Mouse (Mus musculus) forebrain, embryonic 13.5 days (tissue): ENCODE data around the gene 1700123L14Rik. TPM values are rescaled to one million over a fixed set of nuclear protein-coding genes. Genes with fewer than 3 reads are reported as not detected.
"Not testable (repeated sequence)": the region's sequence is repeated elsewhere in the genome, so short reads cannot be mapped to it uniquely, and the experiment has no call there.

Experiments used
- ATAC-seq: fragments of 200-750 bp; cut with Nextera tagmentation; 2 replicates; pipeline ENCODE4 v1.8.0; 2017
- H3K27ac ChIP-seq: fragments of 300-500 bp; sonication (generic); 2 replicates; pipeline ENCODE4 v1.5.1; 2015; ENCODE audit warnings: inconsistent platforms, mild to moderate bottlenecking, moderate library complexity
- H3K27me3 ChIP-seq: fragments of 300-500 bp; sonication (generic); 2 replicates; pipeline ENCODE4 v1.6.1; 2015; ENCODE audit warnings: mild to moderate bottlenecking, inconsistent platforms
- H3K36me3 ChIP-seq: fragments of 300-500 bp; sonication (generic); 2 replicates; pipeline ENCODE4 v1.6.1; 2015; ENCODE audit warnings: mild to moderate bottlenecking, inconsistent platforms; ENCODE audit not compliant: poor library complexity, severe bottlenecking
- H3K4me1 ChIP-seq: fragments of 300-500 bp; sonication (generic); 2 replicates; pipeline ENCODE4 v1.6.1; 2015; ENCODE audit warnings: inconsistent platforms
- H3K4me2 ChIP-seq: fragments of 300-500 bp; sonication (generic); 2 replicates; pipeline ENCODE4 v1.6.1; 2015; ENCODE audit warnings: inconsistent platforms, mild to moderate bottlenecking, moderate library complexity
- H3K4me3 ChIP-seq: fragments of 300-500 bp; sonication (generic); 2 replicates; pipeline ENCODE4 v1.5.1; 2015; ENCODE audit warnings: mild to moderate bottlenecking, inconsistent platforms
- H3K9ac ChIP-seq: fragments of 300-500 bp; sonication (generic); 2 replicates; pipeline ENCODE4 v1.6.1; 2015; ENCODE audit warnings: mild to moderate bottlenecking, inconsistent platforms
- H3K9me3 ChIP-seq: fragments of 300-500 bp; sonication (generic); replicated peaks from 2 replicates; pipeline ENCODE4 v1.6.1; 2016; ENCODE audit warnings: inconsistent platforms
- WGBS: fragments of 180-500 bp; shearing (Covaris S2); methylation state at CpG from one replicate; pipeline ENCODE4 v1.1.7; 2015; 5-methylcytosine and 5-hydroxymethylcytosine counted together
- polyA plus RNA-seq: library from polyadenylated mRNA; unstranded; fragments of >200 nt; fragmentation: Nextera tagmentation; extraction: Ambion mirVana; gene quantifications from 2 replicates; pipeline ENCODE4 v1.2.1, GENCODE M21; 2015

1700123L14Rik gene
- polyA plus RNA-seq, result 0.10 TPM in 1 of 2 replicates, not detected in the other

DNA sequence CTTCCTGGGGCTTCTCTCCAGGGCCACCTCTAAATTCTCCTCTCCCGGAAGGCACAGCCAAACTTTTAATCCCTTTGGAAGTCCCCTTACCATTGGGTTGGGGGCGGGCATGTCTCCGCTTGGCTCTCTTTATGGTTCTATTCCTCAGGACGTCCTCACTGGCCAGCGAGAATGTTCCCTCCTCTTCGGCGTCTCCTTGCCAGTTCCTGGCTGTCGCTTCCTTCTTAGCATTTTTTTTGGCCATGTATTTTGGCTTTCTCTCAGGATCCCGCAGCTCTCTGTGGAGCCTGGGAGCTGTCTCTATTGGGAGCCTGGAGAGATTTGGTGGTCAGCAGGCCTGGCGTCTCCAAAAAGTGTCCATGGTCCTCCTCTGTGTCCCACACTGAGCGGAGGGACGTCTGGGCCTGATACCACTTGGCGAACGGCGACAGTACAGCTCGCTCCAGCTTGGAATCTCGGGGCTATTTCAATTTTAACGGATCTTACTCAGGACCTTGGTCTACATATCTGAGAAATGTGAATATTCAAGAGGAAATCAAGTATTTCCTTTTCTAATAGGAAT lies at the start of gene 1700123L14Rik:
Gene 1700123L14Rik, minus strand, starts transcription at position 426 of the 562 bp plus-strand sequence.
- Histone ChIP-seq H3K4me3 (no peak within 1 kb of the TSS), H3K9me3 (no peaks in the 10 kb centered on the region), H3K9ac (no peak within 1 kb of the TSS), H3K27ac (no peak within 1 kb of the TSS), H3K27me3 (no peaks in the 10 kb centered on the region), H3K4me2 (no peak within 1 kb of the TSS), H3K36me3 (no peaks in the 10 kb centered on the region), H3K4me1 (no peaks in the 10 kb centered on the region)
- no peak for ATAC-seq
- WGBS, result 84% methylated on average over 18 of the region's 18 CpGs

DNA sequence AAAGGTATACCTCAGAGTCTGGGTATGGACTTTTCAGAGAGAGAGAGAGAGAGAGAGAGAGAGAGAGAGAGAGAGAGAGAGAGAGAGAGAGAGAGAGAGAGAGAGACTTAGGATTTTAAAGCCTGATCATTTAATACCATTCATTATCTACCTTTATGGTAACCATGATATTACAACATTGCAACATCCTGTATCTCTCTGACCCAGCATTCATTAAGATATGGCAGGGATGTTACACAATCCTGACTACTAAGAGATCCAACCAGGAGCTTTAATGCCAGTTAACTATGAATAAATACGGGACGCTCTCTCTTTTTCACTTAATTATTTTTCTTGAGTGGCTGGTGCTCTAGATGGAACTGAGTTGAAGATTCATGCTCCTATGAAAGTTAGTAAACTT lies 39.4 kb upstream of the 1700123L14Rik start:
- 98% methylated on average over 2 of the region's 2 CpGs for WGBS
- H3K36me3 ChIP-seq, result no peaks in the 10 kb centered on the region
- no peaks in the 10 kb centered on the region for H3K4me1 ChIP-seq
- ATAC-seq, result no peak
- no peak overlapping the region for H3K4me2 ChIP-seq
- no peak overlapping the region for H3K9ac ChIP-seq
- no peak overlapping the region for H3K27ac ChIP-seq
- no peak overlapping the region for H3K4me3 ChIP-seq
- no peaks in the 10 kb centered on the region for H3K9me3 ChIP-seq
- no peaks in the 10 kb centered on the region; the same call in 1 of the 2 replicates for H3K27me3 ChIP-seq

DNA sequence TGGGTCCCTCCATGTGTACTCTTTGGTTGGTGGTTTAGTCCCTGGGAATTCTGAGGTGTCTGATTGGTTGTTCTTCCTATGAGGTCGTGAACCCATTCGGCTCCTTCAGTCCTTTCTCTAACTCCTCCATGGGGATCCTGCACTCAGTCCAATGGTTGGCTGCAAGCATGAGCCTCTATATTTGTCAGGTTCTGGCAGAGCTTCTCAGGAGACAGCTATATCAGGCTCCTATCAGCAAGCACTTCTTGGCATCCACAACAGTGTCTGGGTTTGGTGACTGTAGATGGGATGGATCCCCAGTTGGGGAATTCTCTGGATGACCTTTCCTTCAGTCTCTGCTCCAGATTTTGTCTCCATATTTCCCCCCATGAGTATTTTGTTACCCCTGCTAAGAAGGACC lies 32.9 kb upstream of the 1700123L14Rik start:
- H3K27me3 ChIP-seq, H3K27ac ChIP-seq, H3K4me3 ChIP-seq, H3K9ac ChIP-seq, H3K4me1 ChIP-seq, ATAC-seq, H3K9me3 ChIP-seq, H3K4me2 ChIP-seq, H3K36me3 ChIP-seq: not testable (repeated sequence)
- WGBS, result 95% methylated on average over 2 of the region's 2 CpGs

DNA sequence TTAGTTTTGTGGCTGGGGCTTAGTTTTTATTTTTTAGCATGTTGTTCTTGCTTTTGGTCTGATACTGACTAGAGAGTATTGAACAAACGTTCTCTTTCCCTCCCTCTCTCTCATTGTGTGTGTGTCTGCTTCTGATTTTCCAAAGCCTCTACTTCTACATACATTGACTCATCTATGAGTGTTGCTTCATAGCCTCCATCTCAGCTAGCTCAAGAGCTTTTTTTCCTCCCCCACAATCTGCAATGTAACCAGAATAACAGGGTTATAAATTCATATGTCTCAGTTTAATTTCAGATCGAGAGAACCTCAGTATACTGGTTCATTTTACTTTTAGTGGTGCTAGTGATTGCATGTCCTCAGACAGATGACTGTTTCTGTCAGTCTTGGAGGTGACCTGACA lies 20.5 kb upstream of the 1700123L14Rik start:
- H3K36me3 ChIP-seq, result no peaks in the 10 kb centered on the region
- 0 out of 2 replicates have a peak, but pooled peaks cover 2% of the 10 kb centered on the region for H3K4me1 ChIP-seq
- H3K4me3 ChIP-seq, result no peak overlapping the region
- H3K27me3 ChIP-seq, result peaks cover 51% of the 10 kb centered on the region
- H3K9me3 ChIP-seq, result no peaks in the 10 kb centered on the region
- no peak overlapping the region for H3K9ac ChIP-seq
- no peak for ATAC-seq
- no peak overlapping the region for H3K4me2 ChIP-seq
- WGBS, result 78% methylated on average over 2 of the region's 2 CpGs
- H3K27ac ChIP-seq, result no peak overlapping the region

DNA sequence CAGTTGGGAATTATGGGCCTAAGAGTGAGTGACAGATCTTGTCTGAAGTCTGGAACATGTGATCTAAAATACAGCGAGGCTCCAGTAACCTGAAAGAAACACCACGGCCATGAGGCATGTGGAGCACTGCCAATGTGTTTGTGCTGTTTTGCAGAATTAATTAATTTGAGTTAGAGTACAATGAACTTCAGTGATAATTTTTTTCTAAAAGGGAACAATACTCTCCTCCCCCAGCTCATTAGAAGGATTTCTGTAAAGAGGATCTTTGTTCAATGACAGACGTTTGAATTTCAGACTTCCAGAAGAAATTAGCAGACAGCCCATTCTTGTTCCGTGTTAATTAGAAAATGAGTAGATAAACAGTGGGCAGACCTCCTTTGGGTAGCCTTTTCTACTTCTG lies 17.3 kb upstream of the 1700123L14Rik start:
- Histone ChIP-seq H3K27me3 (peaks cover 55% of the 10 kb centered on the region), H3K27ac (no peak overlapping the region), H3K4me3 (no peak overlapping the region), H3K9me3 (no peaks in the 10 kb centered on the region), H3K4me1 (0 out of 2 replicates have a peak, but pooled peaks cover 2% of the 10 kb centered on the region), H3K36me3 (no peaks in the 10 kb centered on the region), H3K9ac (no peak overlapping the region), H3K4me2 (no peak overlapping the region)
- ATAC-seq, result peak; percentile 62; the same call in 1 of the 2 replicates
- 8% methylated on average over 4 of the region's 4 CpGs for WGBS

DNA sequence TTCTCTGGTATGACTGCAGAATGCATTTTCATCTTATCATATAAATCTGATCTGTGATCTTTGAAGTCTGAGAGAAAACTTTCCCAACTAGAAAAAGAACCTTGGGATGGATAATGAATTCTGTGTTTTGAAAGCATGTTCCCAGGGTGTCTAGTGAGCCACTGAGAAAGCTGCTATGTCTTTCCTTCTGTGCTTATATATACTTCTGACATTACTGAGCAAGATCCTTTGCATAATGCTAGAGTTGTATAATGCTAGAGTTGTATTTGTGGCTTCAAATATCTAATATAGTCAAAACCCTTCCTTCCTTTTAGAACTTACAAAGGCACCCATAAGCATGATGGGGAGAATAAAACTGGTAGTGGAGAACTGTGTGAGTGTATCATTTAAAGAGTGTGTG lies 12.5 kb upstream of the 1700123L14Rik start:
- no peaks in the 10 kb centered on the region for H3K9me3 ChIP-seq
- H3K4me2 ChIP-seq, result no peak overlapping the region
- no peaks in the 10 kb centered on the region for H3K36me3 ChIP-seq
- no peak for ATAC-seq
- peaks cover 31% of the 10 kb centered on the region for H3K27me3 ChIP-seq
- no peak overlapping the region for H3K4me3 ChIP-seq
- H3K9ac ChIP-seq, result no peak overlapping the region
- H3K4me1 ChIP-seq, result 0 out of 2 replicates have a peak, but pooled peaks cover under 1% of the 10 kb centered on the region
- no peak overlapping the region for H3K27ac ChIP-seq

DNA sequence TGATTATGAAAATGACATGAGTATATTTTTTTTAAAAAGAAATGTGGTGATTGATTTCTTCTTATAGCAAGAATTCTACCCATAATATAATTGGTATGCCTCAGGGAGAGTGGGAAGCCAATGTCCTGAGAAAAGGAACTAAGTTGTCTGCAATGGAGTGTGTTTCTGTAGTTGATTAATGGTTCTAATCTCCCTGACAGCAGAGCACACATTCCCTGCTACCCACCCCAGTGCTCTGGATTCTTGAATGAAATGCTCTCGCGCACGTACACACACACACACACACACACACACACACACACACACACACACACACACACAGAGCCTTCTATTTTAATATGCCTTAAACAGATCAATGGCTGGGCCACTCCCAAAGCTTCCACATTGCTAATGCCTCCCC lies 7.6 kb upstream of the 1700123L14Rik start:
- Histone ChIP-seq H3K27ac (no peak overlapping the region), H3K9me3 (no peaks in the 10 kb centered on the region), H3K9ac (no peak overlapping the region), H3K4me2 (no peak overlapping the region), H3K4me1 (no peaks in the 10 kb centered on the region), H3K27me3 (peaks cover 3% of the 10 kb centered on the region), H3K4me3 (no peak overlapping the region), H3K36me3 (no peaks in the 10 kb centered on the region)
- ATAC-seq, result no peak
- no CpG with 5 or more reads among the region's 3 CpGs for WGBS

DNA sequence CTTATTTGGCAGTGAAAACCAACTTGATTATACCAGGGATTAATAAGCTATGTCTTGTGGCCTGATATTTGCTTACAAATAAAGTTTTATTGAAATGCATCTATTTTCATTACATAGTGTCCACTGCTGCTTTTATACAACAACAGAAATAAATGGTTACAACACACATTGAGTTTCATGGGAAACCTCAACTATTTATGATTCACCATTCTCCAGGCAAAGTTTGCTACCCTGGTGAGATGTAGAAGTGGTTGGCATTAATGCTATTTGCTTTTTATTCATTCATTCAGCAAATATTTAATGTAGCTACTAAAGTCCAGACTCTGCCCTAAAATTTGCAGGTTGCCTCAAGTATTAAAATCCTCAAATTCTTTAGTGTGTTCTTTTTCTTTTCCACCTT lies 988 bp upstream of the 1700123L14Rik start:
- Histone ChIP-seq H3K9ac (no peak overlapping the region), H3K27me3 (no peaks in the 10 kb centered on the region; the same call in 1 of the 2 replicates), H3K9me3 (no peaks in the 10 kb centered on the region), H3K27ac (no peak overlapping the region), H3K4me2 (no peak overlapping the region), H3K4me1 (no peaks in the 10 kb centered on the region), H3K4me3 (no peak overlapping the region), H3K36me3 (no peaks in the 10 kb centered on the region)
- ATAC-seq, result no peak

DNA sequence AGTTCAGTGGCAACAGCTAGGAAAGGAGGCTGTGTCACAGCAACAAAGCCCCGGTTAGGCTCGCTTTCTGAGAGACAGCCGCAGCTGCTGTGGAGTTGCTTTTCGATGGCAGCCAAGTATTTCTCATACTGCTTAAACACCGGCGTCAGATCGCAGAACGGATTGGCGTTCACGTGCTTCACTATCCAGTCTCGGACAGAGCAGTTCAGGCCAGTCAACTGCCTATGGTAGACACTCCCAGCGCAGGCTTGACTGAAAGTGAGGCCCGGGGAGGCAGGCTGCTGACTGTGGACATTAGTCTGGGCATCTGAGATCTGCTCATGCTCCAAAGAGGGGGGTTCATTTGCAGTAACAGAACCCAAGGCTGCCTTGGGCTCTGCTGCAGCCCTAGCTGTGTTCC lies 640 bp downstream of the 1700123L14Rik start:
- WGBS, result 91% methylated on average over 13 of the region's 13 CpGs
- no peak overlapping the region for H3K4me3 ChIP-seq
- H3K27me3 ChIP-seq, result no peaks in the 10 kb centered on the region
- no peak overlapping the region for H3K9ac ChIP-seq
- no peak overlapping the region for H3K27ac ChIP-seq
- no peaks in the 10 kb centered on the region for H3K36me3 ChIP-seq
- no peaks in the 10 kb centered on the region for H3K4me1 ChIP-seq
- no peak overlapping the region for H3K4me2 ChIP-seq
- ATAC-seq, result no peak
- no peaks in the 10 kb centered on the region for H3K9me3 ChIP-seq

DNA sequence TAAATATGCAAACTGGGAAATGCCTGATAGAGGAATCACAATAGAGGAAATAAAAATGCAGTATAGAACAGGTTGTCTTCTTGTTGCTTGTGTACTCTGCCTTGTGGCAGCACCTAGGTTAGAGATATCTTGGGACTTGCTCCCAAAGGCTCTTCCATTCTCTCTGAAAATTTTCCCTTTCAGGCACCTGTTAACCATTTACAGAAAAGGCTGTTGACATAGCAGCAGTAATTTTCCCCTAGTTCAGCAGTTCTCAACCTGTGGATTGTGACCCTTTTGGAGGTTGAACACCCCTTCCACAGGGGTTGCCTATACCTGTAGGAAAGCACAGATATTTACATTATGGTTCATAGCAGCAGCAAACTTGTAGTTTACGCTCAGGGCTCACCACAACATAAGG lies 22.7 kb downstream of the 1700123L14Rik start:
- no peaks in the 10 kb centered on the region for H3K9me3 ChIP-seq
- ATAC-seq, result no peak
- H3K27ac ChIP-seq, result no peak overlapping the region
- H3K36me3 ChIP-seq, result no peaks in the 10 kb centered on the region
- no peak overlapping the region for H3K4me3 ChIP-seq
- H3K4me1 ChIP-seq, result no peaks in the 10 kb centered on the region
- H3K9ac ChIP-seq, result no peak overlapping the region
- WGBS, result 92% methylated on average over 1 of the region's 1 CpGs
- H3K4me2 ChIP-seq, result no peak overlapping the region
- no peaks in the 10 kb centered on the region for H3K27me3 ChIP-seq

DNA sequence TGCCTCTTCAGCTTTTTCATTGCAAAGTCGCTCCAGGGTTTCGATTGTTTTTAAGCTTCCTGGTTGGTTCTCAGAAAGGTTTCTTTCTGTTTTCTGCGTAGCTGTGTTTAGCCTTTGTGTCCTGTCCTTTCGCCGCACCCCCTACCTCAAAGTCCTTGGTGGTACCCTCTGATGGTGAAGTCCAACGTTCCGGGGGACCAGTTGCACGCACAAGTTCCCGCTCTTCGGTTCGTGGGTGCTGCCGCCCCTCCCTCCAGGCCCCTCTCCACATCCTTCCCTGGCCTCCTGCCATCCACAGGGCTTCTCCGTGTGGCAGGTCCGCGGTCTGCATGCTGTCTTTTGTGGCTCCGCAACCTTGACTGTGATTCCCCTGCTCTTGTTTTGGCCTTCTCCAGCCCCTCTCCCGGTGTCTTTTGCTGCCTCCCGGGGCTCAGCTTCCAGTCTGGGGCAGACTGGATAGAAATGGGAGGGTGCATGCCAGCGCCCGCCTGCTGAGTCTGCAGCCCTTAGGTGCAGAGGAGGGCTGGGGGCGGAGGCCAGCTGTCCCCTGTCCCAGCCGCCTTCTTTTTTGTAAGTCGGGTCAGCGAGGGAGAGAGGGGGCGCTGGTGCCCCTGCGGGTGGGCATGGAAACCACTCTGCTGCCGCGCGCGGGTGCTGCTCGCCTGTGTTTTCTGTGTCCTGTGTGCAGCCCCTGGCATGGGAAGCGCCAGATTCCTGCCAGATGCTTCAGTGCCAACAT lies 49.3 kb downstream of the 1700123L14Rik start:
- peak overlapping the region; percentile 75 for H3K9ac ChIP-seq
- peak overlapping the region; percentile 96 for H3K4me2 ChIP-seq
- H3K4me1 ChIP-seq, result peaks cover 30% of the 10 kb centered on the region
- H3K4me3 ChIP-seq, result peak overlapping the region; percentile 59
- H3K27ac ChIP-seq, result no peak overlapping the region
- peak; percentile 76 for ATAC-seq
- peaks cover 14% of the 10 kb centered on the region for H3K27me3 ChIP-seq
- H3K36me3 ChIP-seq, result no peaks in the 10 kb centered on the region
- 2% methylated on average over 32 of the region's 32 CpGs for WGBS
- H3K9me3 ChIP-seq, result no peaks in the 10 kb centered on the region

DNA sequence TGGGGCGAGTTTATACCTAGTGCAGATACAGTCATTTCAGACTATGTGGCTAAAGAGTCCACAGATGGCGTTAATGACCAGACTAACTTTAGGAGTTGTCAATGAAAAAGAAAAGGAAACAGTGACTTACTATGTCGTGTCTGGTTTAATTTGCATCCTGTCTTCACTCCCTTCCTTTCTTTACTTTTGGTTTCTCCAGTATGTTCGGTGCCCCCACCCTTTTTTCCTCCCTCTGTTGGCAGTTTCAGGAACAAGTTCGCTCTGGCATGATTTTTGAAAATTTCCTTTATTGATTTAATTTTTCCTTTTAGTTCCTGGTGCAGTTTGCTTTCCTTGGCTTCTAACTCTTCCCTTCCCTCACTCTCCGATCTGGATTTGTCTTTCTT lies 49.9 kb downstream of the 1700123L14Rik start:
- peak overlapping the region; percentile 75 for H3K9ac ChIP-seq
- peaks cover 14% of the 10 kb centered on the region for H3K27me3 ChIP-seq
- peak overlapping the region; percentile 59 for H3K4me3 ChIP-seq
- H3K27ac ChIP-seq, result no peak overlapping the region
- ATAC-seq, result no peak; the same call in 1 of the 2 replicates
- H3K4me2 ChIP-seq, result peak overlapping the region; percentile 96
- no peaks in the 10 kb centered on the region for H3K36me3 ChIP-seq
- no peaks in the 10 kb centered on the region for H3K9me3 ChIP-seq
- peaks cover 30% of the 10 kb centered on the region for H3K4me1 ChIP-seq
- WGBS, result 7% methylated on average over 6 of the region's 6 CpGs
